Comparison of ENCODE assay signal across 8 mouse cellular contexts in genomic region chr11:103113005-103113404, GRCm38 (mm10). TPM values are rescaled to one million over a fixed set of nuclear protein-coding genes. Genes with fewer than 3 reads are reported as not detected.
A peak's percentile ranks its signal among the peaks of the same experiment; 100 is the strongest.
DNase-seq lines count a peak whose midpoint lies in the region; ATAC-seq and TF ChIP-seq lines count a peak whose summit lies in the region.

No protein-coding gene starts in this region.

- TF ChIP-seq CTCF in kidney, adult 2 months (conservative IDR thresholded peaks at IDR 0.05; ENCODE audit: insufficient read depth, insufficient read length, low read depth, low read length) = no peak

- no peak overlapping the region for H3K4me3 ChIP-seq in kidney, adult 2 months (ENCODE audit: insufficient read depth, low read depth, low read length)

- WGBS in kidney, adult 2 months = 53% methylated on average over 12 of the region's 12 CpGs

- ATAC-seq in cerebellum, adult (ENCODE audit: insufficient number of reproducible peaks, low FRiP score, low TSS enrichment) = no peak

- H3K27ac ChIP-seq in kidney, adult 2 months (ENCODE audit: insufficient read depth, low read depth, low read length) = peak overlapping the region; percentile 65

- H3K4me1 ChIP-seq in kidney, adult 2 months (ENCODE audit: control insufficient read depth, insufficient read depth, low read length) = peaks cover 21% of the 10 kb centered on the region

- no peak for TF ChIP-seq POLR2A in kidney, adult 2 months (IDR thresholded peaks at IDR 0.05; ENCODE audit: low read depth, low read length)

- DNase-seq in cerebellum, adult 11-12 months = peak; percentile 40
- DNase-seq in kidney, adult 2 months = peak; percentile 35
- DNase-seq in kidney, postnatal 4 days = no peak
- peak; percentile 40 for DNase-seq in urinary bladder, postnatal 14 days (ENCODE audit: low spot score)
- no peak for DNase-seq in urinary bladder, postnatal 36 days (ENCODE audit: low spot score in 2 of 2)
- DNase-seq in c-Kit-positive CD71-positive TER-119-positive erythroid progenitor cells, embryonic 14.5 days (ENCODE audit: low spot score) = no peak
- no peak for DNase-seq in left cerebral cortex, adult 9 months (ENCODE audit: low spot score in 2 of 2)

- H3K36me3 ChIP-seq in kidney, adult 2 months (ENCODE audit: control insufficient read depth, insufficient read depth, low read length) = no peaks in the 10 kb centered on the region

- no peaks in the 10 kb centered on the region for H3K27me3 ChIP-seq in kidney, adult 2 months (replicated peaks; ENCODE audit: control insufficient read depth, insufficient read depth, low read length)

RNA-seq across cellular contexts. Expression of gene Hexim1, which starts 3.0 kb away (rescaled TPM):
- polyA plus RNA-seq in kidney, adult 2 months (2012; rRNA removed) = 24.9 and 26.4 TPM in 2 replicates

RNA-seq across cellular contexts. Expression of gene Acbd4, which starts 11.5 kb away (rescaled TPM):
- polyA plus RNA-seq in kidney, adult 2 months (2012; rRNA removed) = 119 and 130 TPM in 2 replicates

RNA-seq across cellular contexts. Expression of gene Plcd3, which starts 11.5 kb away (rescaled TPM):
- 14.9 and 18.1 TPM in 2 replicates for polyA plus RNA-seq in kidney, adult 2 months (2012; rRNA removed)

RNA-seq across cellular contexts. Expression of gene Hexim2, which starts 19.2 kb away (rescaled TPM):
- polyA plus RNA-seq in kidney, adult 2 months (2012; rRNA removed) = 3.8 and 4.0 TPM in 2 replicates

RNA-seq across cellular contexts. Expression of gene Fmnl1, which starts 57.9 kb away (rescaled TPM):
- polyA plus RNA-seq in kidney, adult 2 months (2012; rRNA removed) = 32.7 and 35.5 TPM in 2 replicates

Comparison
In these comparisons a context has a peak if more than half of its experiments do, and no peak if none do; other contexts are left out.
1. DNase-seq: peak in cerebellum, adult 11-12 months (single experiment), kidney, adult 2 months (single experiment) and urinary bladder, postnatal 14 days (single experiment); none in kidney, postnatal 4 days (0 of 2), urinary bladder, postnatal 36 days (0 of 2), c-Kit-positive CD71-positive TER-119-positive erythroid progenitor cells, embryonic 14.5 days (single experiment) and left cerebral cortex, adult 9 months (0 of 2).